Mouse (Mus musculus) ES-Bruce4 (cell line): Measurements from ENCODE around the gene Tnfsf12.
"Not testable (repeated sequence)": the region's sequence is repeated elsewhere in the genome, so short reads cannot be mapped to it uniquely, and the experiment has no call there.

Experiments used
- CTCF ChIP-seq: IDR thresholded peaks from one replicate; pipeline ENCODE4 v1.8.1; 2011; ENCODE audit warnings: low read depth, low read length
- POLR2A ChIP-seq: IDR thresholded peaks from one replicate; pipeline ENCODE4 v1.8.1; 2011; ENCODE audit warnings: low read length; ENCODE audit not compliant: insufficient read depth

DNA sequence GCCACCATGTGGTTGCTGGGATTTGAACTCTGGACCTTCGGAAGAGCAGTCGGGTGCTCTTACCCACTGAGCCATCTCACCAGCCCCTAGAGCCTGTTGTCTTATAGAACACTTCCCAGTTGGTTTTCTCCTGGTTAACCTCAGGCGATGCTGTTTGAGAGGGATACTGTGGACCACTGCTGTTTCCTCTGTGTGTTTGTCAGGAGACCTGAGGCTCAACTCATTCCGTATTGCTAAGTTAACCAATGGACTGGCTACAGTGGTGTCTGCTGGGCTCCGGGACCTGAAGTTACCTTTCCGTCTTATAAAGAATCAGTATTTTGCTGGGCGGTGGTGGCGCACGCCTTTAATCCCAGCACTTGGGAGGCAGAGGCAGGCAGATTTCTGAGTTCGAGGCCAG, 7.2 kb upstream of the Tnfsf12 start:
- TF ChIP-seq CTCF, POLR2A: not testable (repeated sequence)
